19 mouse cellular contexts compared by ENCODE assay signal in genomic region chr6:50486035-50486902, GRCm38 (mm10). TPM values are rescaled to one million over a fixed set of nuclear protein-coding genes. Genes with fewer than 3 reads are reported as not detected.
A peak's percentile ranks its signal among the peaks of the same experiment; 100 is the strongest.
DNase-seq lines count a peak whose midpoint lies in the region; ATAC-seq and TF ChIP-seq lines count a peak whose summit lies in the region.
"Had no signal": no experiment of that assay in that cellular context is flagged by ENCODE, and none has a peak within 500 bp of the region (broad histone marks: within the 10 kb centered on the region; RNA-seq: fewer than 3 reads in every experiment).

No protein-coding gene starts in this region.

- no peak for TF ChIP-seq POLR2A in brain, embryonic 14.5 days (IDR thresholded peaks at IDR 0.05; ENCODE audit: borderline replicate concordance, extremely low read depth, insufficient read depth, insufficient read length, poor library complexity, severe bottlenecking)

- 75% methylated on average over 11 of the region's 11 CpGs for WGBS in forebrain, embryonic 16.5 days
- 91% methylated on average over 11 of the region's 11 CpGs for WGBS in forebrain, embryonic 13.5 days
- WGBS in lung, embryonic 15.5 days: 58% methylated on average over 11 of the region's 11 CpGs

- no peak overlapping the region for H3K9ac ChIP-seq in forebrain, embryonic 16.5 days (replicated peaks; ENCODE audit: low read depth, low read length)
- no peak overlapping the region for H3K9ac ChIP-seq in forebrain, embryonic 13.5 days
- no peak overlapping the region for H3K9ac ChIP-seq in lung, embryonic 15.5 days
- H3K9ac ChIP-seq: embryonic facial prominence, embryonic 13.5 days; heart, embryonic 13.5 days; hindbrain, embryonic 12.5 days had no signal

- no peak for DNase-seq in lung, adult 18-20 months
- DNase-seq in brain, adult 2 months (ENCODE audit: low read depth, low spot score): peak; percentile 40
- peak; percentile 32 for DNase-seq in brain, embryonic 14.5 days (ENCODE audit: low read depth)
- no peak for DNase-seq in layer of hippocampus, adult 8-10 months (ENCODE audit: low spot score in 2 of 2)
- DNase-seq: adrenal gland, adult 8-10 months; adrenal gland, postnatal 36 days; cerebellum, postnatal 36 days; gastrocnemius, adult 2 months; gastrocnemius, postnatal 25 days; heart, postnatal 4 days had no signal

- no peaks in the 10 kb centered on the region for H3K27me3 ChIP-seq in forebrain, embryonic 16.5 days (replicated peaks; ENCODE audit: control insufficient read depth, insufficient read depth, low read length)
- no peaks in the 10 kb centered on the region for H3K27me3 ChIP-seq in forebrain, embryonic 13.5 days
- H3K27me3 ChIP-seq in lung, embryonic 15.5 days: no peaks in the 10 kb centered on the region
- H3K27me3 ChIP-seq: embryonic facial prominence, embryonic 13.5 days; heart, embryonic 13.5 days; hindbrain, embryonic 12.5 days had no signal

- H3K36me3 ChIP-seq in forebrain, embryonic 16.5 days (ENCODE audit: control insufficient read depth, insufficient read depth): no peaks in the 10 kb centered on the region
- H3K36me3 ChIP-seq in forebrain, embryonic 13.5 days (ENCODE audit: poor library complexity, severe bottlenecking): no peaks in the 10 kb centered on the region
- H3K36me3 ChIP-seq in lung, embryonic 15.5 days: no peaks in the 10 kb centered on the region
- H3K36me3 ChIP-seq: embryonic facial prominence, embryonic 13.5 days; heart, embryonic 13.5 days; hindbrain, embryonic 12.5 days had no signal

- no peak overlapping the region for H3K27ac ChIP-seq in forebrain, embryonic 16.5 days (ENCODE audit: low read length)
- no peak overlapping the region for H3K27ac ChIP-seq in forebrain, embryonic 13.5 days
- no peak overlapping the region for H3K27ac ChIP-seq in lung, embryonic 15.5 days
- H3K27ac ChIP-seq: embryonic facial prominence, embryonic 13.5 days; gastrocnemius, adult 2 months; heart, embryonic 13.5 days; hindbrain, embryonic 12.5 days had no signal

- H3K4me2 ChIP-seq in forebrain, embryonic 16.5 days (ENCODE audit: low read length): no peak overlapping the region
- no peak overlapping the region for H3K4me2 ChIP-seq in forebrain, embryonic 13.5 days
- H3K4me2 ChIP-seq in lung, embryonic 15.5 days: no peak overlapping the region
- H3K4me2 ChIP-seq: embryonic facial prominence, embryonic 13.5 days; heart, embryonic 13.5 days; hindbrain, embryonic 12.5 days had no signal

- no peak for TF ChIP-seq CTCF in brain, embryonic 14.5 days (IDR thresholded peaks at IDR 0.05; ENCODE audit: borderline replicate concordance, extremely low read depth, insufficient read depth, insufficient read length)

- peak; percentile 52 for ATAC-seq in forebrain, embryonic 16.5 days
- no peak for ATAC-seq in forebrain, embryonic 13.5 days
- peak; percentile 64; the same call in 1 of the 2 replicates for ATAC-seq in lung, embryonic 15.5 days (ENCODE audit: borderline replicate concordance, extremely low read depth, low FRiP score, low TSS enrichment)
- ATAC-seq: hindbrain, embryonic 16.5 days; inflammation-experienced regulatory T-cells, adult 6 months; intestine, postnatal 0 days had no signal

- H3K4me3 ChIP-seq in forebrain, embryonic 16.5 days (replicated peaks; ENCODE audit: low read length): no peak overlapping the region
- H3K4me3 ChIP-seq in forebrain, embryonic 13.5 days: no peak overlapping the region
- no peak overlapping the region for H3K4me3 ChIP-seq in lung, embryonic 15.5 days
- H3K4me3 ChIP-seq: embryonic facial prominence, embryonic 13.5 days; gastrocnemius, adult 2 months; heart, embryonic 13.5 days; hindbrain, embryonic 12.5 days had no signal

- no peaks in the 10 kb centered on the region for H3K4me1 ChIP-seq in forebrain, embryonic 16.5 days (replicated peaks; ENCODE audit: control insufficient read depth, insufficient read depth, low read length)
- H3K4me1 ChIP-seq in forebrain, embryonic 13.5 days: 0 out of 2 replicates have a peak, but pooled peaks cover 4% of the 10 kb centered on the region
- H3K4me1 ChIP-seq in lung, embryonic 15.5 days: 0 out of 2 replicates have a peak, but pooled peaks cover 5% of the 10 kb centered on the region
- H3K4me1 ChIP-seq: embryonic facial prominence, embryonic 13.5 days; heart, embryonic 13.5 days; hindbrain, embryonic 12.5 days had no signal

- H3K9me3 ChIP-seq in forebrain, embryonic 16.5 days (ENCODE audit: control insufficient read depth, low read length): no peaks in the 10 kb centered on the region
- no peaks in the 10 kb centered on the region for H3K9me3 ChIP-seq in forebrain, embryonic 13.5 days (replicated peaks)
- no peaks in the 10 kb centered on the region for H3K9me3 ChIP-seq in lung, embryonic 15.5 days
- H3K9me3 ChIP-seq: embryonic facial prominence, embryonic 13.5 days; heart, embryonic 13.5 days; hindbrain, embryonic 12.5 days had no signal

RNA-seq across cellular contexts. Expression of gene Osbpl3, which starts 30.3 kb away (rescaled TPM):
- 5.2 and 5.3 TPM in 2 replicates for polyA plus RNA-seq in forebrain, embryonic 16.5 days (2015; fragmentation: Nextera tagmentation; extraction: Ambion mirVana)
- polyA plus RNA-seq in forebrain, embryonic 13.5 days (2015; fragmentation: Nextera tagmentation; extraction: Ambion mirVana): 4.5 and 4.7 TPM in 2 replicates
- 4.5 and 5.0 TPM in 2 replicates for polyA plus RNA-seq in lung, embryonic 15.5 days (2015; fragmentation: Nextera tagmentation; extraction: Ambion mirVana)
- 7.5 and 8.5 TPM in 2 replicates for polyA plus RNA-seq in brain, embryonic 14.5 days (2012; rRNA removed)
- total RNA-seq in layer of hippocampus, adult 8-10 months (2022): 10 to 100 TPM; 18.5 to 22.5 (median 19.7) TPM

Comparison
In these comparisons a context has a peak if more than half of its experiments do, and no peak if none do; other contexts are left out.
1. DNase-seq: peak in brain, adult 2 months (single experiment) and brain, embryonic 14.5 days (single experiment); none in lung, adult 18-20 months (0 of 2) and layer of hippocampus, adult 8-10 months (0 of 2).